Mouse (Mus musculus) CH12.LX (cell line): ENCODE measurements at regions not wholly inside any gene's neighbourhood (a gene's known extent, or its start where the extent isn't known, plus 50 kb on each side); places are given as distances from the start of the nearest gene placed in this dataset.

ENCODE experiments used
- DNase-seq: peaks from one replicate; pipeline ENCODE4 v3.0.0-alpha.2; 2013; ENCODE audit errors: extremely low read depth
- H3K27ac ChIP-seq: 2 replicates; pipeline ENCODE4 v1.5.1; 2012; ENCODE audit warnings: low read depth, mild to moderate bottlenecking, control low read depth, moderate library complexity; ENCODE audit not compliant: insufficient read depth
- H3K27me3 ChIP-seq: replicated peaks from 2 replicates; pipeline ENCODE3; 2012; ENCODE audit warnings: inconsistent platforms
- H3K36me3 ChIP-seq, 2 experiments: replicated peaks in 1 of 2; 2 replicates each; pipeline versions ENCODE3 to v1.6.1; 2012; ENCODE audit warnings: inconsistent platforms in 1 of 2, low read length in 1 of 2, mild to moderate bottlenecking in 1 of 2, mixed read lengths in 1 of 2, moderate library complexity in 1 of 2; ENCODE audit not compliant: control insufficient read depth in 1 of 2, insufficient read depth in 1 of 2
- H3K4me1 ChIP-seq, 2 experiments: 2 replicates each; pipeline ENCODE4 v1.6.1; 2012; ENCODE audit warnings: inconsistent platforms in 1 of 2, moderate library complexity in 1 of 2; ENCODE audit not compliant: insufficient read depth in 2 of 2, control insufficient read depth in 1 of 2
- H3K4me2 ChIP-seq: 2 replicates; pipeline ENCODE4 v1.6.1; 2012; ENCODE audit warnings: low read depth, mild to moderate bottlenecking, control low read depth; ENCODE audit not compliant: poor library complexity, insufficient read depth, severe bottlenecking
- H3K4me3 ChIP-seq, 3 experiments: fragments of 150-350 bp in 1 of 3; sonication (generic) in 1 of 3; replicated peaks in 1 of 3; 2 replicates each; pipeline versions ENCODE3 to v1.5.1; 2011 to 2012; ENCODE audit warnings: low read depth in 2 of 3, low read length in 2 of 3, mild to moderate bottlenecking in 2 of 3, moderate library complexity in 2 of 3, control low read depth in 1 of 3, improper control_type of control experiment in 1 of 3, inconsistent platforms in 1 of 3, mixed read lengths in 1 of 3; ENCODE audit not compliant: poor library complexity in 1 of 3
- H3K79me2 ChIP-seq: replicated peaks from 2 replicates; pipeline ENCODE4 v1.6.1; 2012; ENCODE audit warnings: mild to moderate bottlenecking, moderate library complexity; ENCODE audit not compliant: control insufficient read depth, poor library complexity, insufficient read depth, severe bottlenecking; ENCODE audit errors: extremely low read depth
- H3K9ac ChIP-seq: 2 replicates; pipeline ENCODE4 v1.6.1; 2012; ENCODE audit warnings: low read depth, mild to moderate bottlenecking, control low read depth, moderate library complexity; ENCODE audit not compliant: insufficient read depth
- H3K9me3 ChIP-seq: replicated peaks from 2 replicates; pipeline ENCODE3; 2012; ENCODE audit warnings: low read length, inconsistent platforms, mixed read lengths
- BHLHE40 ChIP-seq: IDR thresholded peaks from 2 replicates; pipeline ENCODE4 v1.6.1; 2011; ENCODE audit warnings: mild to moderate bottlenecking, low read depth, low read length, improper control_type of control experiment
- CTCF ChIP-seq, 2 experiments: IDR thresholded peaks in 1 of 2; conservative IDR thresholded peaks in 1 of 2; 2 replicates each; pipeline ENCODE4 v1.5.1; 2011 to 2012; ENCODE audit warnings: low read depth in 2 of 2, low read length in 2 of 2, improper control_type of control experiment in 1 of 2, inconsistent platforms in 1 of 2, mild to moderate bottlenecking in 1 of 2, moderate library complexity in 1 of 2
- EP300 ChIP-seq: IDR thresholded peaks from 2 replicates; pipeline ENCODE4 v1.6.1; 2011; ENCODE audit warnings: low read length, improper control_type of control experiment
- ETS1 ChIP-seq: conservative IDR thresholded peaks from 2 replicates; pipeline ENCODE4 v1.6.1; 2012; ENCODE audit warnings: low read depth, mild to moderate bottlenecking, inconsistent platforms, low read length, improper control_type of control experiment, moderate library complexity
- GABPA ChIP-seq: IDR thresholded peaks from 2 replicates; pipeline ENCODE4 v1.6.1; 2012; ENCODE audit warnings: low read depth, low read length, improper control_type of control experiment, inconsistent platforms; ENCODE audit not compliant: insufficient replicate concordance
- IRF4 ChIP-seq: IDR thresholded peaks from 2 replicates; pipeline ENCODE4 v1.6.1; 2014; ENCODE audit warnings: low read depth, mild to moderate bottlenecking, inconsistent platforms, low read length, improper control_type of control experiment
- JUND ChIP-seq: conservative IDR thresholded peaks from 2 replicates; pipeline ENCODE4 v1.6.1; 2011; ENCODE audit warnings: low read depth, low read length, improper control_type of control experiment
- MAX ChIP-seq: IDR thresholded peaks from 2 replicates; pipeline ENCODE4 v1.6.1; 2011; ENCODE audit warnings: low read length, improper control_type of control experiment
- MAZ ChIP-seq: IDR thresholded peaks from 2 replicates; pipeline ENCODE4 v1.6.1; 2012; ENCODE audit warnings: low read depth, mild to moderate bottlenecking, inconsistent platforms, low read length, improper control_type of control experiment, moderate library complexity
- MEF2A ChIP-seq: IDR thresholded peaks from 2 replicates; pipeline ENCODE4 v1.6.1; 2014; ENCODE audit warnings: low read depth, mild to moderate bottlenecking, inconsistent platforms, low read length, improper control_type of control experiment, borderline replicate concordance
- MYC ChIP-seq: IDR thresholded peaks from 2 replicates; pipeline ENCODE4 v1.6.1; 2011; ENCODE audit warnings: low read depth, mild to moderate bottlenecking, improper control_type of control experiment, low read length
- NELFE ChIP-seq: IDR thresholded peaks from 2 replicates; pipeline ENCODE4 v1.6.1; 2011; ENCODE audit warnings: low read depth, low read length, improper control_type of control experiment
- NRF1 ChIP-seq: IDR thresholded peaks from 2 replicates; pipeline ENCODE4 v1.6.1; 2014; ENCODE audit warnings: low read depth, mild to moderate bottlenecking, inconsistent platforms, low read length, improper control_type of control experiment, moderate library complexity
- PAX5 ChIP-seq: IDR thresholded peaks from 2 replicates; pipeline ENCODE4 v1.6.1; 2012; ENCODE audit warnings: low read length, inconsistent platforms, mixed read lengths
- RAD21 ChIP-seq: IDR thresholded peaks from 2 replicates; pipeline ENCODE4 v1.6.1; 2011; ENCODE audit warnings: low read depth, mild to moderate bottlenecking, low read length, improper control_type of control experiment, moderate library complexity
- RCOR1 ChIP-seq: conservative IDR thresholded peaks from 2 replicates; pipeline ENCODE4 v1.6.1; 2012; ENCODE audit warnings: low read depth, mild to moderate bottlenecking, inconsistent platforms, low read length, improper control_type of control experiment
- SMC3 ChIP-seq: IDR thresholded peaks from 2 replicates; pipeline ENCODE4 v1.6.1; 2011; ENCODE audit warnings: low read depth, low read length, improper control_type of control experiment
- TCF12 ChIP-seq: IDR thresholded peaks from 2 replicates; pipeline ENCODE4 v1.6.1; 2014; ENCODE audit warnings: low read depth, mild to moderate bottlenecking, inconsistent platforms, low read length, improper control_type of control experiment
- USF1 ChIP-seq: IDR thresholded peaks from 2 replicates; pipeline ENCODE4 v1.6.1; 2014; ENCODE audit warnings: low read depth, mild to moderate bottlenecking, inconsistent platforms, low read length, improper control_type of control experiment
- ZC3H11A ChIP-seq: IDR thresholded peaks from 2 replicates; pipeline ENCODE4 v1.6.1; 2012; ENCODE audit warnings: low read depth, mild to moderate bottlenecking, inconsistent platforms, low read length, improper control_type of control experiment
- ZNF384 ChIP-seq: IDR thresholded peaks from 2 replicates; pipeline ENCODE4 v1.6.1; 2012; ENCODE audit warnings: low read depth, low read length, improper control_type of control experiment, inconsistent platforms
- dilution Hi-C: fragments of 300-500 bp; cut with MboI; formaldehyde crosslinking; loops from 2 replicates; pipeline ENCODE4 v1.14.3; 2020; ENCODE audit warnings: low sequenced_read_pairs; ENCODE audit not compliant: extremely low pct_unique_long_range_greater_than_20kb, extremely low pct_ligation_motif_present
- in situ Hi-C: fragments of 300-500 bp; cut with MboI; formaldehyde crosslinking; loops from 3 replicates; pipeline ENCODE4 v1.14.3; 2019; ENCODE audit warnings: low sequenced_read_pairs, low pct_ligation_motif_present, low pct_unique_long_range_greater_than_20kb, mixed read lengths

- Histone ChIP-seq H3K4me3 (no peak overlapping the region), H3K4me2 (peak overlapping the region; percentile 33; the same call in 1 of the 2 replicates), H3K9me3 (peaks cover 2% of the 10 kb centered on the region), H3K4me1 (peaks cover 20 to 32% of the 10 kb centered on the region in 2 experiments), H3K27ac (no peak overlapping the region), H3K9ac (no peak overlapping the region), H3K79me2 (no peaks in the 10 kb centered on the region), H3K27me3 (no peaks in the 10 kb centered on the region), H3K36me3 (no peaks in the 10 kb centered on the region)
- DNase-seq, result no peak
- TF ChIP-seq CTCF (conservative IDR thresholded peaks at IDR 0.05 in 1 of 2, IDR thresholded peaks at IDR 0.05 in 1 of 2; ENCODE audit: low read depth in 2 of 2, low read length in 2 of 2), result no peak
- TF ChIP-seq RCOR1, result no peak
- no peak for TF ChIP-seq USF1
- TF ChIP-seq MYC, result no peak
- no peak; the same call in 1 of the 2 replicates for TF ChIP-seq MEF2A
- dilution Hi-C loops, result no loop called here
- in situ Hi-C loops, result loop anchor here (25.0 kb wide), 2 partner anchors 434 to 441 kb away; no protein-coding TSS in a partner anchor
Observed at GRCm38 (mm10) chr16:92995993-92996350, 170.0 kb upstream of the Runx1 start.

DNA sequence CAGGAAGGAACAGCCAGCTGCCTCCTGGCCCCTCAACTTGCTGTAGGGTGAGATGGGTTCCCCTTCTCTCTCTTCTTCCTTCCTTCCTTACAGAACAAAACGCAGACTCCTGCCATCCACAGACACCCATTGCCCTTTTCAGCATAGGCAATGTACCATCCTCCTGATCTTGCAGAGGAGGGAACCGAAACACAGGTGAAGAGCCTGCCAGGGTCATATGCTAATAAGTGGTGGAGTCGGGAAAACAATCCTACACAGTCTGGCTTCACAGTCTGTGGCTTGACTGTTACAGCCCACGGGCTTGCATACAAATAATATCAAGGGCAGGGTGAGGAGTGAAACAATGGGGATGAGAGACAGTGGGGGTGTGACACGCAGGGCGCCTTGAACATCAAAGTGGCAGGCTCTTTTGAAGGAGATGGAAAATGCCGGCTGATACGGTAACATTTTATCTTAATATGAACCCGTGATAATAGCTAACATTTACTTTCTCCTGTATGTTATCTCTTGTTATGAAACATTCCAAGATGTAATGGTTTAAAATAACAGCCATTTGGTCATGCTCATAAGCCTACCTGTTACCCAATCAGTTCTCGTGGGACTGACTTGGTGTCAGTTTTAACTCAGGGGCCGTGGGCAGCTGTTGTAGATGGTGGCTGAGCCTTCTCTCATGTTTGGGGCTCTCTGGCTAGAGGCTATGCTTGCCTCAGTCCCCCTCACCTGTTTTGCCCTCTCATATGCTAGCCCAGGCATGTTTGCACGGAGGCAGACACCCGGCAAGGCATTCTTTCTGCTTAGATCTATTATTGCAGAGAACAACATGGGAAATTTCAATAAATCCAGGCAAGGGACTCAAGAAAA lies 169.4 kb upstream of the Runx1 start:
- no peaks in the 10 kb centered on the region for H3K79me2 ChIP-seq
- H3K27me3 ChIP-seq, result no peaks in the 10 kb centered on the region
- peak; percentile 63 for DNase-seq
- peak overlapping the region; percentile 33; the same call in 1 of the 2 replicates for H3K4me2 ChIP-seq
- in situ Hi-C loops (loop anchor here (25.0 kb wide), 2 partner anchors 433 to 442 kb away; no protein-coding TSS in a partner anchor), dilution Hi-C loops (no loop called here)
- TF ChIP-seq IRF4 (peak; percentile 90), USF1 (no peak), SMC3 (no peak), EP300 (peak; percentile 90), TCF12 (peak; percentile 77), ETS1 (peak; percentile 63), ZC3H11A (no peak), NELFE (no peak), RCOR1 (peak; percentile 74), MAZ (no peak), ZNF384 (0 out of 2 replicates have a peak, but pooled peaks have one; percentile 31), NRF1 (no peak), BHLHE40 (peak; percentile 66), PAX5 (no peak), MAX (no peak), RAD21 (no peak), GABPA (no peak), JUND (0 out of 2 replicates have a peak, but pooled peaks have one; percentile 26), MEF2A (peak; percentile 62; the same call in 1 of the 2 replicates)
- no peak overlapping the region for H3K4me3 ChIP-seq
- H3K9ac ChIP-seq, result no peak overlapping the region
- no peak overlapping the region for H3K27ac ChIP-seq
- H3K36me3 ChIP-seq, result no peaks in the 10 kb centered on the region
- H3K9me3 ChIP-seq, result peaks cover 2% of the 10 kb centered on the region
- H3K4me1 ChIP-seq, result peaks cover 20 to 32% of the 10 kb centered on the region in 2 experiments
